Mouse (Mus musculus): ENCODE data around the gene Islr2. TPM values are rescaled to one million over a fixed set of nuclear protein-coding genes. Genes with fewer than 3 reads are reported as not detected.

Gene Islr2
- polyA plus RNA-seq, 1 experiment from 2014 or later = 18.1 TPM

DNA sequence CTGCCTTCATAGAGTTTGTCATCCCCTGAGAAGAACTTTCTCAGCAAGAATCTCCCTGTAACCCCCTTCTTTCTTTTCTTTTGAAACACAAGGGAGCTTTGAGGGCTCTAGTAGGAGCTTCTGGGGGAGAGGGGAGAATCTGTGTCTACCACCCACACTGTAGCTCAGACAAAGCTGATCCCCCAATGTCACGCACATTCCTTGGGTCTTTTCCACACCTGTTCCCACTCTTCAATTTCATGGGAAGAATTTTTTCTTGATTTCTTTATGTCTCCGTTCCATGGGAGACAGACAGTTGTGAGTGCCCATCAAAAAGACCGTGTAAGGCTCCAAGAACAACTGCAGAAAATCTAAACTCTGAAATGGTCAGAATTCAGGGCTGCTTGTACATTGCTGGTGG is 35.2 kb downstream of the Islr2 start:
- no peak overlapping the region for H3K4me2 ChIP-seq (ENCODE audit: low read depth, low read length, severe bottlenecking)
- no peaks in the 10 kb centered on the region; the same call in 1 of the 2 replicates for H3K4me1 ChIP-seq (replicated peaks; ENCODE audit: control insufficient read depth, insufficient read depth, low read length)
- H3K9ac ChIP-seq (ENCODE audit: low read length) = no peak overlapping the region
- ATAC-seq (replicated peaks; ENCODE audit: low FRiP score) (no peak), DNase-seq (ENCODE audit: low spot score) (no peak)
- no peak overlapping the region for H3K27ac ChIP-seq (ENCODE audit: low read depth, low read length)
- 82% methylated on average over 3 of the region's 3 CpGs for WGBS
- no peaks in the 10 kb centered on the region for H3K27me3 ChIP-seq (ENCODE audit: control insufficient read depth, insufficient read depth, low read length)
- H3K4me3 ChIP-seq (ENCODE audit: low read depth, low read length) = no peak overlapping the region
- no peaks in the 10 kb centered on the region for H3K36me3 ChIP-seq (ENCODE audit: control insufficient read depth, insufficient read depth, low read length)
- no peaks in the 10 kb centered on the region; the same call in 1 of the 2 replicates for H3K9me3 ChIP-seq (ENCODE audit: control insufficient read depth, low read length)

DNA sequence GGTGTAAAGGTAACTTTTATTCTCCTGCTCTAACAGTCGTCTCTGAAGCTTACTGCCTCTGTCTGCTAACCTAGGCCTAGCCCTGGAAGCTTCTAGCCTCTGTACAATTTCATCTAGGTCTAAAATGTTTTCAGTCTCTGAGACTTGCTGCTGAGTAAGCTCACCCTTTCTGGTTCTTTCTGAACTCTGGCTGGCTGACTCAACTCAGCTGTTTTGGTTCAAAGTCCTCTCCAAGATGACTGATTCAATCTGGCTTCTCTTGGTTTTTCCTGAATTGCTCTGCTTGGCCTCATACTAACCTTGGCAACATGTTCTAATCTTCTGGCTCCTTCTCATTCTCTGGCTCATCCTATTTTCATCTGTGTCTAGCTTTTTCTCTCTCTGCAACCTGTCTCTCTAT is 38.3 kb downstream of the Islr2 start:
- no peak overlapping the region for H3K4me2 ChIP-seq (ENCODE audit: low read depth, low read length, severe bottlenecking)
- DNase-seq (ENCODE audit: low spot score) (no peak), ATAC-seq (replicated peaks; ENCODE audit: low FRiP score) (no peak)
- 83% methylated on average over 1 of the region's 1 CpGs for WGBS
- H3K36me3 ChIP-seq (ENCODE audit: control insufficient read depth, insufficient read depth, low read length) = no peaks in the 10 kb centered on the region
- no peaks in the 10 kb centered on the region; the same call in 1 of the 2 replicates for H3K9me3 ChIP-seq (ENCODE audit: control insufficient read depth, low read length)
- no peak overlapping the region for H3K27ac ChIP-seq (ENCODE audit: low read depth, low read length)
- H3K9ac ChIP-seq (ENCODE audit: low read length) = no peak overlapping the region
- H3K4me1 ChIP-seq (replicated peaks; ENCODE audit: control insufficient read depth, insufficient read depth, low read length) = peaks cover 2% of the 10 kb centered on the region; the same call in 1 of the 2 replicates
- no peak overlapping the region for H3K4me3 ChIP-seq (ENCODE audit: low read depth, low read length)
- H3K27me3 ChIP-seq (ENCODE audit: control insufficient read depth, insufficient read depth, low read length) = no peaks in the 10 kb centered on the region

DNA sequence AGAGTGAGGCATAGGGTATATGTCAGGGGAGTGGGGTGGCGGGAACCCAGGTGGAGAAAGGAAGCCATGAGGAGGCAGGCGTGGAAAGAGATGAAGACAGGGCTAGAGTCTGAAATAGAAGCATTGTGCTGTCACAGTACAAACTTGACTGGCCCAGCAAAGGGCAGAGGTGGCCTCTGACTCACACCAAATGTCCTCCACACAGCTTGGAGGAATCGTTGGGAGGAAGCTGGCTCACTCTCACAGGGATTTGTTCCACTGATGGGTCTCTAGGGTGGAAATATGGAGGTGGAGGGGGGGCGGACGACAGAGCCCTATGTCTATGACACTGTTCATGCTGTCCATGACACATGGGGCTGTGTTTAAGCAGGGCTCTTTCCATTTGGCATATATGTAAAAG is 41.0 kb downstream of the Islr2 start:
- Histone ChIP-seq H3K27me3 (ENCODE audit: control insufficient read depth, insufficient read depth, low read length) (no peaks in the 10 kb centered on the region), H3K4me1 (replicated peaks; ENCODE audit: control insufficient read depth, insufficient read depth, low read length) (0 out of 2 replicates have a peak, but pooled peaks cover 2% of the 10 kb centered on the region), H3K4me3 (ENCODE audit: low read depth, low read length) (no peak overlapping the region), H3K27ac (ENCODE audit: low read depth, low read length) (no peak overlapping the region), H3K9me3 (ENCODE audit: control insufficient read depth, low read length) (no peaks in the 10 kb centered on the region; the same call in 1 of the 2 replicates), H3K9ac (ENCODE audit: low read length) (no peak overlapping the region), H3K36me3 (ENCODE audit: control insufficient read depth, insufficient read depth, low read length) (no peaks in the 10 kb centered on the region), H3K4me2 (ENCODE audit: low read depth, low read length, severe bottlenecking) (no peak overlapping the region)
- DNase-seq (ENCODE audit: low spot score) (peak; percentile 37), ATAC-seq (replicated peaks; ENCODE audit: low FRiP score) (no peak)
- WGBS = 79% methylated on average over 5 of the region's 5 CpGs

DNA sequence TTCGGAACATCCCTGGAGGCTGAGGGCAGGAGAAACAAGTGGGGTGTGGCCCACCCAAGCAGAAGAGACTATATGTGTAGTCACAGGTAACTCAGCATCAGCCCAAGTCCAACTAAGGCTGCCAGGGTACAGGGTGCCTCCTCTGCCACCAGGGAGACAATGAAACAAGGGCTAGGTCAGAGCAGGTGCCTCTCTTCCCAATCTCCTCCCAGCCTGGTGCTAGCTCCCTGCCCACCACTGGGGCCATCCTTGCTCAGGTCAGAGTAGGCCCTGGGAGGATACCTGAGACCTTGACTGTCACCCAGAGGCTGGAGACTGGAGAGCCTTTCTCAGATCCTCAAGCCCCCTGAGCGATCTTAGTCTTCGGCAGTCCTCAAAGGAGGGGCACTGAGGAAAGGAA is 41.9 kb downstream of the Islr2 start:
- 0 out of 2 replicates have a peak, but pooled peaks cover 2% of the 10 kb centered on the region for H3K4me1 ChIP-seq (replicated peaks; ENCODE audit: control insufficient read depth, insufficient read depth, low read length)
- no peak overlapping the region for H3K4me2 ChIP-seq (ENCODE audit: low read depth, low read length, severe bottlenecking)
- no peak overlapping the region for H3K4me3 ChIP-seq (ENCODE audit: low read depth, low read length)
- H3K27ac ChIP-seq (ENCODE audit: low read depth, low read length) = no peak overlapping the region
- DNase-seq (ENCODE audit: low spot score) (peak; percentile 37), ATAC-seq (replicated peaks; ENCODE audit: low FRiP score) (no peak)
- no peak overlapping the region for H3K9ac ChIP-seq (ENCODE audit: low read length)
- H3K27me3 ChIP-seq (ENCODE audit: control insufficient read depth, insufficient read depth, low read length) = no peaks in the 10 kb centered on the region
- WGBS = 87% methylated on average over 3 of the region's 3 CpGs
- H3K36me3 ChIP-seq (ENCODE audit: control insufficient read depth, insufficient read depth, low read length) = no peaks in the 10 kb centered on the region
- H3K9me3 ChIP-seq (ENCODE audit: control insufficient read depth, low read length) = no peaks in the 10 kb centered on the region; the same call in 1 of the 2 replicates

DNA sequence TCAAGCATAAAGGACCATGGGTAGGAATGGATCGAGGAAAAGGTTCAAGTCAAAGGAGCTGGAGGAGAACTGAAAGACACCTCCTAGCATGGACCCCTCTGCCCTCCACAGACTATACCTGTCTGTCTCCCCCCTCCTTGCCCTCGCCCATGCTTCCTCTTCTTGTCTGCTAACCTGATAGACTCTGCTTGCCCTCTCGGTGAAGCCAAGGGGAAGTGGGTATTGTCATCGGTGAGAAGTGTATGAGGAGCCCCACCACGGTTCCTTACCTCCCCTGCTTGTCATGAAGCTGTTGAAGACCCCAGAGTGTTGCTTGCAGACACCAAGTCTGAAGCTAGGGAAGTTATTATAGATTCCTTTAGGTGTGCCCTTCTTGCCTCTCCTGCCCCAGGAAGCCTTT is 43.8 kb downstream of the Islr2 start:
- 84% methylated on average over 5 of the region's 5 CpGs for WGBS
- ATAC-seq (replicated peaks; ENCODE audit: low FRiP score) (no peak), DNase-seq (ENCODE audit: low spot score) (peak; percentile 8)
- H3K27ac ChIP-seq (ENCODE audit: low read depth, low read length) = no peak overlapping the region
- no peak overlapping the region for H3K4me3 ChIP-seq (ENCODE audit: low read depth, low read length)
- H3K4me2 ChIP-seq (ENCODE audit: low read depth, low read length, severe bottlenecking) = no peak overlapping the region
- H3K4me1 ChIP-seq (replicated peaks; ENCODE audit: control insufficient read depth, insufficient read depth, low read length) = 0 out of 2 replicates have a peak, but pooled peaks cover 2% of the 10 kb centered on the region
- no peak overlapping the region for H3K9ac ChIP-seq (ENCODE audit: low read length)
- H3K36me3 ChIP-seq (ENCODE audit: control insufficient read depth, insufficient read depth, low read length) = no peaks in the 10 kb centered on the region
- no peaks in the 10 kb centered on the region for H3K27me3 ChIP-seq (ENCODE audit: control insufficient read depth, insufficient read depth, low read length)
- H3K9me3 ChIP-seq (ENCODE audit: control insufficient read depth, low read length) = no peaks in the 10 kb centered on the region

DNA sequence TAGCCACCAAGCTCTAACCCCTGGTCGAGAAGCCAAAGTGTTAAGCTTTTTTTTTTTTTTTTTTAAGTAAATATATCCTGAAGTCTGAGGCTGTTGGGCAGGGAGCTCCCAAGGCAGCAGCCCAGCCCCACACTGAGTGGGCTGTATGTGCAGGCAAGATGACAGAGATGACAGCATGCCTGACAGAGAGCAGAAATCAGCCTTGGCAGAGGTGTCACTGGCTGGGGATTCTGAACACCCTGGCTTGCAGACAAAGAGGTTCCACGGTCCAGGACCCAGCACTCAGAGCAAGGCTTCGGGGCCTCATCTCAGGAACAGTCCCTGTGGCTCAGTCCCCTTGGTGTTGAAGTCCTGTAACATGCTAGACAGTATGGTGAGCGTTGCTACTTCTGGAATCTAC is 44.3 kb downstream of the Islr2 start:
- DNase-seq (ENCODE audit: low spot score) (peak; percentile 43), ATAC-seq (replicated peaks; ENCODE audit: low FRiP score) (no peak)
- Histone ChIP-seq H3K9ac (ENCODE audit: low read length) (no peak overlapping the region), H3K36me3 (ENCODE audit: control insufficient read depth, insufficient read depth, low read length) (no peaks in the 10 kb centered on the region), H3K4me1 (replicated peaks; ENCODE audit: control insufficient read depth, insufficient read depth, low read length) (0 out of 2 replicates have a peak, but pooled peaks cover 3% of the 10 kb centered on the region), H3K27ac (ENCODE audit: low read depth, low read length) (no peak overlapping the region), H3K27me3 (ENCODE audit: control insufficient read depth, insufficient read depth, low read length) (no peaks in the 10 kb centered on the region), H3K4me3 (ENCODE audit: low read depth, low read length) (no peak overlapping the region), H3K4me2 (ENCODE audit: low read depth, low read length, severe bottlenecking) (no peak overlapping the region), H3K9me3 (ENCODE audit: control insufficient read depth, low read length) (no peaks in the 10 kb centered on the region)
- 79% methylated on average over 4 of the region's 4 CpGs for WGBS

DNA sequence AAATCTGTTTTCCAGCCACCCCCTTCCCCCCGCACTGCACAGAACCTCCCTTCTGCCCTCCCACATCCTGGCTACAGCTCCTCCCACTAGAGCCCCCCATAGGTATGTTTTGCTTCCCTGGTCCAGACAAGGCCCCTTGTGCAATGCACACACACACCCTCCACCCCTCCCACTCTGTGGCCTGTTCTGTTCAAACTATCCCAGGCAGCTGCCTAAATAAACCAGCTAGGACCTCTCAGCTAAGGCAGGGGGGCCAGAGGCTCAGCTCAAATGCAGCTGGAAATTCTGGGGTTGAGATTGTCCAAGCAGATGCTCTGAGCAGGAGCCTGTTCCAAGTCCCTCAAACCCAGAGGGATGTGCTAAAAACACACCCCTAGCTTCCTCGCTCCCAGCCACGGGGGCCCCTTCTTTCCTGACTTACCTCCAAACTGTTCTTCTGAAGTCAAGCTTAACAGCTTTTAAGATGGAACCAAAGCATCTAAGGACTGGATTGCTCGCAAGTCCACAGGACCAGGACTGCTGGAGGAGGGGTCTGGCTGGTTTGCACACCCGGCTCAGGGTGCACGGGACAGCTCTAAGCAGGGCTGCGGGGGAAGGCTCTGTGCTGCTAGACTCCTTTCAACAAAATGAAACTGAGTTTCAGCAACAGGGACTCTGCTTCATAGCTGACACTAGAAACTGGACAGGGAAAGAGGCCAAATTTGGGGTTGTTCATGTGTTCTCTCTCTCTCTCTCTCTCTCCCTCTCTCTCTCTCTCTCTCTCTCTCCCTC is 45.4 kb downstream of the Islr2 start:
- ATAC-seq (replicated peaks; ENCODE audit: low FRiP score) = peak; percentile 65; the same call in 1 of the 2 replicates
- no peaks in the 10 kb centered on the region for H3K9me3 ChIP-seq (ENCODE audit: control insufficient read depth, low read length)
- peak; percentile 57 for DNase-seq (ENCODE audit: low spot score)
- H3K9ac ChIP-seq (ENCODE audit: low read length) = no peak overlapping the region
- H3K4me1 ChIP-seq (replicated peaks; ENCODE audit: control insufficient read depth, insufficient read depth, low read length) = 0 out of 2 replicates have a peak, but pooled peaks cover 3% of the 10 kb centered on the region
- H3K4me3 ChIP-seq (ENCODE audit: low read depth, low read length) = no peak overlapping the region
- WGBS = 43% methylated on average over 7 of the region's 7 CpGs
- no peaks in the 10 kb centered on the region for H3K27me3 ChIP-seq (ENCODE audit: control insufficient read depth, insufficient read depth, low read length)
- H3K36me3 ChIP-seq (ENCODE audit: control insufficient read depth, insufficient read depth, low read length) = no peaks in the 10 kb centered on the region
- no peak overlapping the region for H3K27ac ChIP-seq (ENCODE audit: low read depth, low read length)
- H3K4me2 ChIP-seq (ENCODE audit: low read depth, low read length, severe bottlenecking) = no peak overlapping the region

DNA sequence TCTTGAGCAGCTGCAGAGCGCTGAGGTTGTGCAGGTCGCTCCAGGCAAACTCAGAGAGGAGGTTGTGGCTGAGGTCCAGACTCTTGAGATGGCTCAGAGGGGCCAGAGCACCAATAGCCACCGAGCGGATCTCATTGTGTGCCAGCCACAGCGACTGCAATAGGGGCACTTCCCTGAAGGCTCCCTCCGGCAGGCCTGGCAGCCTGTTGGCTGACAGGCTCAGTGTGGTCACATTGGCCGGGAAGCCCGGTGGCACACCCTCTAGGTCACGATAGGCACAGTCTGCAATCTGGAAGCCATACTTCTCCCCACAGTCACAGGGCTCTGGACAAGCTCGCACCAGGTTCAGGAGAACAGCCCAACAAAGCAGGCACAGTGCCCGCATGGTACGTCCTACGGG is 46.3 kb downstream of the Islr2 start:
- Histone ChIP-seq H3K36me3 (ENCODE audit: control insufficient read depth, insufficient read depth, low read length) (no peaks in the 10 kb centered on the region), H3K27ac (ENCODE audit: low read depth, low read length) (no peak overlapping the region), H3K4me1 (replicated peaks; ENCODE audit: control insufficient read depth, insufficient read depth, low read length) (0 out of 2 replicates have a peak, but pooled peaks cover 3% of the 10 kb centered on the region), H3K4me2 (ENCODE audit: low read depth, low read length, severe bottlenecking) (no peak overlapping the region), H3K4me3 (ENCODE audit: low read depth, low read length) (no peak overlapping the region), H3K9me3 (ENCODE audit: control insufficient read depth, low read length) (no peaks in the 10 kb centered on the region), H3K9ac (ENCODE audit: low read length) (no peak overlapping the region), H3K27me3 (ENCODE audit: control insufficient read depth, insufficient read depth, low read length) (no peaks in the 10 kb centered on the region)
- WGBS = 88% methylated on average over 13 of the region's 13 CpGs
- ATAC-seq (replicated peaks; ENCODE audit: low FRiP score) = no peak
- DNase-seq (ENCODE audit: low spot score) = no peak

All from forebrain, embryonic 11.5 days (tissue).